Mouse (Mus musculus): Measurements from ENCODE around the gene Leprot.

Leprot gene

GRCm38 (mm10) chr4:101647196-101647905 lies at the start of gene Leprot:
Leprot (plus strand) TSS chr4:101647718.
- peak; percentile 99 to 100 for DNase-seq (ENCODE audit: low spot score in 2 of 2)

GRCm38 (mm10) chr4:101601758-101602157 lies 45.8 kb upstream of the Leprot start:
- no peak for DNase-seq (ENCODE audit: low spot score in 2 of 2)

- DNase-seq (ENCODE audit: low spot score in 2 of 2), result no peak
These were observed 43.9 kb upstream of the Leprot start for GRCm38 (mm10) chr4:101603635-101604034.

GRCm38 (mm10) chr4:101616520-101616919 lies 31.0 kb upstream of the Leprot start:
- DNase-seq (ENCODE audit: low spot score in 2 of 2), result no peak

GRCm38 (mm10) chr4:101617742-101618141 lies 29.8 kb upstream of the Leprot start:
- no peak for DNase-seq (ENCODE audit: low spot score in 2 of 2)

- DNase-seq (ENCODE audit: low spot score in 2 of 2), result no peak
These were observed 27.3 kb upstream of the Leprot start for GRCm38 (mm10) chr4:101620206-101620605.

GRCm38 (mm10) chr4:101621241-101621640 lies 26.3 kb upstream of the Leprot start:
- DNase-seq (ENCODE audit: low spot score in 2 of 2), result no peak

GRCm38 (mm10) chr4:101625278-101625677 lies 22.2 kb upstream of the Leprot start:
- no peak for DNase-seq (ENCODE audit: low spot score in 2 of 2)

GRCm38 (mm10) chr4:101635596-101635995 lies 11.9 kb upstream of the Leprot start:
- DNase-seq (ENCODE audit: low spot score in 2 of 2), result no peak

- no peak for DNase-seq (ENCODE audit: low spot score in 2 of 2)
These were observed 10.0 kb upstream of the Leprot start for GRCm38 (mm10) chr4:101637472-101637871.

GRCm38 (mm10) chr4:101640631-101641030 lies 6.9 kb upstream of the Leprot start:
- DNase-seq (ENCODE audit: low spot score in 2 of 2), result no peak

GRCm38 (mm10) chr4:101642708-101643107 lies 4.8 kb upstream of the Leprot start:
- no peak for DNase-seq (ENCODE audit: low spot score in 2 of 2)

GRCm38 (mm10) chr4:101643216-101643615 lies 4.3 kb upstream of the Leprot start:
- DNase-seq (ENCODE audit: low spot score in 2 of 2), result peak in 1 of 2 experiments; percentile 51

GRCm38 (mm10) chr4:101646857-101647195 lies 692 bp upstream of the Leprot start:
- no peak for DNase-seq (ENCODE audit: low spot score in 2 of 2)

GRCm38 (mm10) chr4:101647976-101648642 lies 591 bp downstream of the Leprot start:
- DNase-seq (ENCODE audit: low spot score in 2 of 2), result no peak

GRCm38 (mm10) chr4:101648745-101649144 lies 1.2 kb downstream of the Leprot start:
- DNase-seq (ENCODE audit: low spot score in 2 of 2), result no peak

- DNase-seq (ENCODE audit: low spot score in 2 of 2), result no peak
These were observed 3.4 kb downstream of the Leprot start for GRCm38 (mm10) chr4:101650961-101651360.

GRCm38 (mm10) chr4:101654256-101654655 lies 6.7 kb downstream of the Leprot start:
- no peak for DNase-seq (ENCODE audit: low spot score in 2 of 2)

- no peak for DNase-seq (ENCODE audit: low spot score in 2 of 2)
These were observed 7.4 kb downstream of the Leprot start for GRCm38 (mm10) chr4:101654788-101655414.

- DNase-seq (ENCODE audit: low spot score in 2 of 2), result no peak
These were observed 7.9 kb downstream of the Leprot start for GRCm38 (mm10) chr4:101655415-101655790.

GRCm38 (mm10) chr4:101656056-101656455 lies 8.5 kb downstream of the Leprot start:
- no peak for DNase-seq (ENCODE audit: low spot score in 2 of 2)

- DNase-seq (ENCODE audit: low spot score in 2 of 2), result no peak
These were observed 9.5 kb downstream of the Leprot start for GRCm38 (mm10) chr4:101656956-101657570.

Data from right cerebral cortex, postnatal 36 days (tissue).